Mouse (Mus musculus) limb, embryonic 11.5 days (tissue): ENCODE measurements around the gene Eif4b. TPM values are rescaled to one million over a fixed set of nuclear protein-coding genes. Genes with fewer than 3 reads are reported as not detected.

Source experiments
- ATAC-seq: fragments of 200-750 bp; cut with Nextera tagmentation; 2 replicates; pipeline ENCODE4 v1.8.0; 2017; ENCODE audit warnings: low read depth; ENCODE audit not compliant: insufficient number of reproducible peaks, low FRiP score, low TSS enrichment
- DNase-seq: peaks from one replicate; pipeline ENCODE4 v3.0.0-alpha.2; 2015; ENCODE audit warnings: low spot score
- H3K27ac ChIP-seq: fragments of 300-500 bp; sonication (generic); replicated peaks from 2 replicates; pipeline ENCODE4 v1.5.1; 2014; ENCODE audit warnings: low read depth, mild to moderate bottlenecking, low read length
- H3K27me3 ChIP-seq: fragments of 300-500 bp; sonication (generic); 2 replicates; pipeline ENCODE4 v1.6.1; 2014; ENCODE audit warnings: mild to moderate bottlenecking, low read length, mixed read lengths; ENCODE audit not compliant: control insufficient read depth, insufficient read depth
- H3K36me3 ChIP-seq: fragments of 300-500 bp; sonication (generic); 2 replicates; pipeline ENCODE4 v1.6.1; 2014; ENCODE audit warnings: mild to moderate bottlenecking, low read length, moderate library complexity, mixed read lengths; ENCODE audit not compliant: control insufficient read depth, insufficient read depth
- H3K4me1 ChIP-seq: fragments of 300-500 bp; sonication (generic); 2 replicates; pipeline ENCODE4 v1.6.1; 2014; ENCODE audit warnings: low read length, mixed read lengths; ENCODE audit not compliant: control insufficient read depth, insufficient read depth
- H3K4me2 ChIP-seq: fragments of 300-500 bp; sonication (generic); 2 replicates; pipeline ENCODE4 v1.6.1; 2014; ENCODE audit warnings: low read depth, mild to moderate bottlenecking, moderate library complexity; ENCODE audit not compliant: severe bottlenecking
- H3K4me3 ChIP-seq: fragments of 300-500 bp; sonication (generic); 2 replicates; pipeline ENCODE4 v1.5.1; 2014; ENCODE audit warnings: low read depth, low read length
- H3K9ac ChIP-seq: fragments of 300-500 bp; sonication (generic); 2 replicates; pipeline ENCODE4 v1.6.1; 2014; ENCODE audit warnings: mild to moderate bottlenecking, low read length
- H3K9me3 ChIP-seq: fragments of 300-500 bp; sonication (generic); 2 replicates; pipeline ENCODE4 v1.6.1; 2016; ENCODE audit warnings: low read length; ENCODE audit not compliant: control insufficient read depth
- WGBS: fragments of 180-500 bp; shearing (Covaris S2); extraction: QIAGEN DNeasy Blood & Tissue Kit; methylation state at CpG from one replicate; pipeline ENCODE4 v1.1.7; 2014; 5-methylcytosine and 5-hydroxymethylcytosine counted together
- polyA plus RNA-seq: library from polyadenylated mRNA; unstranded; fragments of >200 nt; fragmentation: Nextera tagmentation; extraction: Ambion mirVana; gene quantifications from 2 replicates; pipeline ENCODE4 v1.2.1, GENCODE M21; 2014

Gene Eif4b
- polyA plus RNA-seq, 1 experiment from 2014 or later, result 131 TPM

DNA sequence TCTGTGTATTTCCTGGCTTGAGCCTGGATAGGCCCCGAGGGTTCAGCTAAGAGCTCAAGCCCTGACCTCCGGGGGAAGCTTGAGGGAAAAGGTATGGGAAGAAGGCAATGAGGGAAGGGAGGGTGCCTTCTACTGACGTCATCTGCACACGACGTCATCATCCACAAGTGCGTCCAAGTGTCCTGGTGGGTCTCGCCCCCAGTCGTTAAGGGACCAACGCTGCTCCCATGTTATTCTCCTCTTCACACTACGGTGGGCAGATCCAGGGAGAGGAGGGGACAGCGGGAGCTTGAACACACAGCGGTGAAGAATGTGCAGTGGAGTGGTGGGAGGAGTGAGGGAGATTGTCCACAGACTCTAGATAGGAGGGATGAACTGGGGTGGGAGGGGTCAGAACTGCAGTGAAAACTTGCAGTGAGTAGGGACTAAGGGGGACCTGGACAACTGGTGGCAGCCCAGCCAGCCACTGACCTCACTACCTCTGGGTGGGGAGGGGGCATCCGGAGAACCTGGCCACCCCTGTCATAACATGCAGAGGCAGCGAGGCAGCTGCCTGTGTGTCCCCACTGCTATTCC is 29.9 kb downstream of the Eif4b start:
- 4% methylated on average over 14 of the region's 14 CpGs for WGBS
- peak; percentile 61 for DNase-seq
- Histone ChIP-seq H3K9me3 (no peaks in the 10 kb centered on the region), H3K9ac (peak overlapping the region; percentile 64), H3K4me2 (peak overlapping the region; percentile 56), H3K4me1 (peaks cover 54% of the 10 kb centered on the region), H3K27me3 (no peaks in the 10 kb centered on the region), H3K27ac (peak overlapping the region; percentile 94), H3K4me3 (peak overlapping the region; percentile 28), H3K36me3 (no peaks in the 10 kb centered on the region)
- no peak for ATAC-seq

DNA sequence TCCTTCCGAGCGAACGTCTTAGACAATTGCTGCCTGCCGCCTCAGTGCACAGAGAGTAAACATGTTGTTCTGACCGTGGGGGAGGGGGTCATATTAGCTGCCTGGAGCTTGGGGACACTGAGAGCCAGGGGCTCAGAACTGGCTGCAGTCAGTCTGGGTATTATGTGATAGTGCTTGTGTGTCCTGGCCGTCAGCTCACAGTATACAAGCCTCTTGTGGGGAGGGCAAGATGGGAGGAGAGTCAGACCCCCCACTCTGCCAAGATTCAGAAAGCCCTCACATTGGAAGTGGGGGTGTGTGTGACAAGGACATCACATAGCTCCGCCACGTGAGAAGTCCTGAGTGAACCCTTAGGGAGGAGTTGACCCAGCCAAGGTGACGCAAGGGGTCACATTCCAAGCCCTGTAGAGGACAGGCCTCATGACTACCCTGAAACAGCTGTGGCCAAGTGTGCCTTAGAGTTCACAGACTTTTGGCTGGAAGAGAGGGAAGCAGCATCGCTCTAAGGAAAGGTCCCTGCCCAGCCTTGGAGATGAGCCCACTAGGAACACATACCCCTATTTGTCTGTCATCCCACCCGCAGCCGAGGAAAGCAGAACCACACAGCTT is 30.5 kb downstream of the Eif4b start:
- peaks cover 53% of the 10 kb centered on the region for H3K4me1 ChIP-seq
- no peaks in the 10 kb centered on the region for H3K9me3 ChIP-seq
- DNase-seq (peak; percentile 48), ATAC-seq (no peak)
- peak overlapping the region; percentile 56 for H3K4me2 ChIP-seq
- H3K9ac ChIP-seq, result peak overlapping the region; percentile 64
- no peaks in the 10 kb centered on the region for H3K36me3 ChIP-seq
- H3K27me3 ChIP-seq, result no peaks in the 10 kb centered on the region
- 0 out of 2 replicates have a peak overlapping the region, but pooled peaks have one; percentile 94 for H3K27ac ChIP-seq
- peak overlapping the region; percentile 28; the same call in 1 of the 2 replicates for H3K4me3 ChIP-seq
- 22% methylated on average over 12 of the region's 12 CpGs for WGBS

DNA sequence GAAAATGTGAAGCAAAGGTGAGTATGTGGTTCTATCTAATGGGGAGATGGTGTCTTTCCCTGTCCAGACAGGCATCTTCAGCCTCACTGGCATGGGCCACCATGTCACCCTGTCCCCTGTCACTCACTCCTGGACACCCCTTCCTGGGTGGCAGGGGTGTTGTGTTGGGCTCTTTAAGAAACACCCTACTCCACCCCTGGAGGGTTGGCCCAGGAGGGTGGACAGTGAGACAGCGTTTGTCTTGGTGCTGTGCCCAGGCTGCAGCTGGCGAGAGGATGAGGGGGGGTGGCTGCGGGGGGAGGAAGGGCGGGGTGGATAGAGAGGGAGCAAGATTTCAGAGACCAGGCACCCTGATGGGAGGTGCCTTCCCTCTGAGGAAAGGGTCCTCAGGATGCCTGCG is 31.8 kb downstream of the Eif4b start:
- Histone ChIP-seq H3K27me3 (no peaks in the 10 kb centered on the region), H3K9me3 (no peaks in the 10 kb centered on the region), H3K4me2 (no peak overlapping the region), H3K27ac (no peak overlapping the region), H3K36me3 (no peaks in the 10 kb centered on the region), H3K9ac (no peak overlapping the region), H3K4me3 (no peak overlapping the region), H3K4me1 (peaks cover 49% of the 10 kb centered on the region)
- 76% methylated on average over 5 of the region's 5 CpGs for WGBS
- DNase-seq (no peak), ATAC-seq (no peak)

DNA sequence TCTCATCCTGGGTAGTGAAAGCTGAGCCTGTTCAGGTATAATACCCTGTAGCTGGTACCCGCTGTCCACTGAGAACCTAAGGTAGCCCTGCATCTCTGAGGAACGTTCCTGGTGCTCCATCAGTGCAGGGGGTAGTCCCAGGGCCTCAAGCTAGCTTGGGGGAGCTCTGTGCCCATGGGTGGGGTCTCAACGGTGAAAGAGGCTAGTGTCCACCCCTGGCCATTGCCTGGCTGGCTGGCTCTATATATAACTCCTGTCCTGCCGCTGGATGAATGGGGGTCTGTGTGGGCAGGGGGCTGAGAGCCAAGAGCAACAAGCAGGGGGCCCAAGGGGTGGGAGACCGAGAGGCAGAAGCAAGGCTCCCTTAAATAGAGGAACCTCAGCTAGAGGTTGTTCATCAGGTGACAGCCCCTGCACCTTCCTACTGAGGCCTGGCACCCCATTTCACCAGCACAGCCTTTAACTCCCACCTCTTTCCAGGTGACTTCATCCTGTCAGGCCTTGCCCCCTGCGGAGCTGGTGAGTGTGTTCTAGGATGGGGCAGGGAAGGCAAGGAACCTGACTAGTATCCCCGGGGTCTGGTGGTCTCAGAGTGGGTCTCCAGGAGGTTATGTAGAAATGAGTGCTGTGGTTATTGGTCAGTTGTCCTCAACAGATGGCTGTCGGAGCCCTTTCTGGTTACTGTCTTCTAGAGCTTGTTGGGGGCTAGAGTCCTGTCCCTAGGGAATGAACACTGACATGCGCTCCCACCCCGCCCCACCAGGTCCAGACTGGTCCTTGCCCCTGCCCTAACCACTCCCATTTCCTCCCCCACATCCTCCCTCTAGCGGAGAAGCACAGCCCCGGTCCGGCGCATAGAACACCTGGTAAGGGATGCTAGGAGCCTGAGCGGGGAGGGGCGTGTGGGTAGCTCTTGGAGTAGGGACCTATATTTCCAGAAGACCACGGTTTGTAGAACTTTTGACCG is 32.5 kb downstream of the Eif4b start:
- ATAC-seq (no peak), DNase-seq (peak; percentile 68)
- no peaks in the 10 kb centered on the region for H3K9me3 ChIP-seq
- H3K9ac ChIP-seq, result no peak overlapping the region
- H3K36me3 ChIP-seq, result no peaks in the 10 kb centered on the region; the same call in 1 of the 2 replicates
- H3K4me3 ChIP-seq, result no peak overlapping the region
- 29% methylated on average over 18 of the region's 18 CpGs for WGBS
- H3K4me2 ChIP-seq, result peak overlapping the region; percentile 48
- no peaks in the 10 kb centered on the region for H3K27me3 ChIP-seq
- no peak overlapping the region for H3K27ac ChIP-seq
- peaks cover 42% of the 10 kb centered on the region for H3K4me1 ChIP-seq

DNA sequence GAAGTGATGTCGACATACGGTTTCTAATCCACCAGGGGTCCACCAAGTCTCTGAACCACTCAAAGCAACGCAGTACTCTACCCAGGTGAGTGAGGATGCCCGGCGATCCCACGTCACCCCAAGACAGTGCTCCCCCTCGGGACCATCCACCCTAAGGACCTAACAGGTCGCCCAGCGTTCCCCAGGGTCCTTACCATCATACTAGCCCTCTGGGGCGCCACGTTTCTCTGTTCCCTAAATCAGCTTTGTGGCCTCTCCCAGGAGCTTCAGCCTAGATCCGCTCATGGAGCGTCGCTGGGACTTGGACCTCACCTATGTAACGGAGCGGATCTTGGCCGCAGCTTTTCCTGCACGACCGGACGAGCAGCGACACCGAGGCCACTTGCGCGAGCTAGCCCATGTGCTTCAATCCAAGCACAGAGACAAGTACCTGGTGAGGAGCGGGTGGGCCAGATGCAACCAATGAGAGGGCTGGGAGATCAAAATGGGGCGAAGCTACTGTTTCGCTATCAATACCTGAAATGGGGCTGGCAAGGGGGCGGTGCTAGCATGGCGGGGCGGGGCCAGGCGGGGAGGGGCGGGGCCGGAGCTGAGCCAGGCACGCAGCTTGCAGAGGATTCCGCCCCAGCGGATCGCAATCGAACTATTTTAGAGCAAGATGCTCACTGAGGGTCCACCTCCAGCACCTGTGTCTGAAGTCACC is 33.3 kb downstream of the Eif4b start:
- Histone ChIP-seq H3K4me2 (peak overlapping the region; percentile 48), H3K27ac (no peak overlapping the region), H3K36me3 (no peaks in the 10 kb centered on the region; the same call in 1 of the 2 replicates), H3K9me3 (no peaks in the 10 kb centered on the region), H3K9ac (no peak overlapping the region), H3K4me1 (peaks cover 34% of the 10 kb centered on the region), H3K4me3 (peak overlapping the region; percentile 3; the same call in 1 of the 2 replicates), H3K27me3 (no peaks in the 10 kb centered on the region)
- DNase-seq (peak; percentile 61), ATAC-seq (no peak)
- WGBS, result 3% methylated on average over 38 of the region's 38 CpGs

DNA sequence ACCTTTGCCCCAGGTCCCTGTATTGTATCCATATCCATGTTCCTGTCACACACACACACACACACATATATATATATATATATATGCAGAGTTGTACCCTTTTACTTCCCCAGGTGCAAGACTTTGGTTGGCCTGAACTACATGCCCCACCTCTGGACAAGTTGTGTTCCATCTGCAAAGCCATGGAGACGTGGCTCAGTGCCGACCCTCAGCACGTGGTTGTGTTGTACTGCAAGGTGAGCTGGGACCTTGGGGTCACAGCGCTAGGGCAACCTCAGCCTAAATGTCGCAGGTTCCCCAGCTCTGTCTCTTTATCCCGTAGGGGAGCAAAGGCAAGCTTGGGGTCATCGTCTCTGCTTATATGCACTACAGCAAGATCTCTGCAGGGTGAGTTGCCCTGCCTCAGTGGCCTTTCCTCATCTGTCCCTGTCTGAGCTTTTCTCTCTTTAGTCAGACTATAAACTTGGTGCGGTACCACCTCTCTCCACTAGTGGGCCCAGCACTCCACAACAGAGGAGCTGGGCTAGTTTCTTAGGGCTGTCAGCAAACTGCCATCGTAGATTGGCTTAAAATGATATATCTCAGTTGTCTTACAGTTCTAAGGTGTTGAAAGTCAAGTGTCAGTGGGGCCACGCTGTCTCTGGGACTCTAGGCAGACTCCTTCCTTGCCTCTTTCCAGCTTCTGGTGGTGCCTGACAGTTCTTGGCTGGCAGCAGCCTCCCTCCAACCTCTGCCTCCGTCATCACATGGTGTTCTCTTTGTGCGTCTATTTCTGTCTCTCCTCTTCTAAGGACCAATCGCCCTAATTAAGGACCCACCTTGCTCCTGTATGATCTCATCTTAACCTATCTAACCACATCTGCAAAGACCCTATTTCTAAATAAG is 34.4 kb downstream of the Eif4b start:
- DNase-seq, result peak; percentile 83
- Histone ChIP-seq H3K4me3 (no peak overlapping the region), H3K4me1 (peaks cover 24% of the 10 kb centered on the region), H3K27me3 (no peaks in the 10 kb centered on the region), H3K27ac (no peak overlapping the region), H3K9me3 (no peaks in the 10 kb centered on the region), H3K4me2 (peak overlapping the region; percentile 48; the same call in 1 of the 2 replicates), H3K36me3 (no peaks in the 10 kb centered on the region; the same call in 1 of the 2 replicates), H3K9ac (no peak overlapping the region)
- no peak for ATAC-seq
- 41% methylated on average over 13 of the region's 13 CpGs for WGBS

GRCm38 (mm10) chr15:102108651-102109525 is 35.3 kb downstream of the Eif4b start:
- H3K27me3 ChIP-seq, result no peaks in the 10 kb centered on the region
- H3K4me2 ChIP-seq, result no peak overlapping the region
- H3K36me3 ChIP-seq, result no peaks in the 10 kb centered on the region; the same call in 1 of the 2 replicates

More at GRCm38 (mm10) chr15:102108651-102109525, 35.3 kb downstream of the Eif4b start:
- no peak for ATAC-seq
- no peaks in the 10 kb centered on the region for H3K9me3 ChIP-seq
- H3K27ac ChIP-seq, result no peak overlapping the region
- H3K4me3 ChIP-seq, result no peak overlapping the region
- WGBS, result 52% methylated on average over 18 of the region's 18 CpGs
- peaks cover 14% of the 10 kb centered on the region for H3K4me1 ChIP-seq
- DNase-seq, result peak; percentile 79
- H3K9ac ChIP-seq, result no peak overlapping the region
